Mouse (Mus musculus): Measurements from ENCODE around the gene Syngr3. TPM values are rescaled to one million over a fixed set of nuclear protein-coding genes. Genes with fewer than 3 reads are reported as not detected.

The Syngr3 gene
- polyA plus RNA-seq, 1 experiment from 2014 or later = 14.0 TPM

DNA sequence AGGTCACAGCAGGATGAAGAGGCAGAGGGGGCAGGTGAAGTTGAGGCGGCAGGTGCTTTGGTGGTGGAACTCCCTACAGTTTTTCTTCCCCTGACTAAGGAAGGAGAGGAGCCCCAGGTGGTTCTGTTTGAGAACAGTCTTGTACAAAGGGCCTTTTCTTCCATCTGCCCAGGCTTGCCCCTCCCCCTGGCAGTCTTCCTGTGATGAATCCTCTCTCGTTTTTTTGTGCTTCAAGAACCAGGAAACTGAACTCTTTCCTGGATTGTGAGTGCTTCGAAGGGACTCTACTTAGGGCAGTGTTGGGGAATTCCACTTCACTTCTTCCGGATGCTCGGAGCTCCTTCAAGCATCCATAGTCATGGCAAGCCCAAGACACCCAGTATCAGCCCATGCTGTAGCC lies 8.2 kb upstream of the Syngr3 start:
- H3K4me2 ChIP-seq (ENCODE audit: low read depth, low read length, severe bottlenecking) = no peak overlapping the region
- ATAC-seq (replicated peaks; ENCODE audit: low FRiP score) = no peak
- H3K27me3 ChIP-seq (ENCODE audit: control insufficient read depth, insufficient read depth, low read length) = no peaks in the 10 kb centered on the region
- H3K4me3 ChIP-seq (ENCODE audit: low read depth, low read length) = no peak overlapping the region
- peaks cover 9% of the 10 kb centered on the region; the same call in 1 of the 2 replicates for H3K36me3 ChIP-seq (ENCODE audit: control insufficient read depth, insufficient read depth, low read length)
- no peaks in the 10 kb centered on the region for H3K9me3 ChIP-seq (ENCODE audit: control insufficient read depth, low read length)
- H3K4me1 ChIP-seq (replicated peaks; ENCODE audit: control insufficient read depth, insufficient read depth, low read length) = peaks cover 10% of the 10 kb centered on the region
- DNase-seq (ENCODE audit: low spot score) = peak; percentile 41
- no peak overlapping the region for H3K9ac ChIP-seq (ENCODE audit: low read length)
- H3K27ac ChIP-seq (ENCODE audit: low read depth, low read length) = no peak overlapping the region
- WGBS = 15% methylated on average over 5 of the region's 5 CpGs

DNA sequence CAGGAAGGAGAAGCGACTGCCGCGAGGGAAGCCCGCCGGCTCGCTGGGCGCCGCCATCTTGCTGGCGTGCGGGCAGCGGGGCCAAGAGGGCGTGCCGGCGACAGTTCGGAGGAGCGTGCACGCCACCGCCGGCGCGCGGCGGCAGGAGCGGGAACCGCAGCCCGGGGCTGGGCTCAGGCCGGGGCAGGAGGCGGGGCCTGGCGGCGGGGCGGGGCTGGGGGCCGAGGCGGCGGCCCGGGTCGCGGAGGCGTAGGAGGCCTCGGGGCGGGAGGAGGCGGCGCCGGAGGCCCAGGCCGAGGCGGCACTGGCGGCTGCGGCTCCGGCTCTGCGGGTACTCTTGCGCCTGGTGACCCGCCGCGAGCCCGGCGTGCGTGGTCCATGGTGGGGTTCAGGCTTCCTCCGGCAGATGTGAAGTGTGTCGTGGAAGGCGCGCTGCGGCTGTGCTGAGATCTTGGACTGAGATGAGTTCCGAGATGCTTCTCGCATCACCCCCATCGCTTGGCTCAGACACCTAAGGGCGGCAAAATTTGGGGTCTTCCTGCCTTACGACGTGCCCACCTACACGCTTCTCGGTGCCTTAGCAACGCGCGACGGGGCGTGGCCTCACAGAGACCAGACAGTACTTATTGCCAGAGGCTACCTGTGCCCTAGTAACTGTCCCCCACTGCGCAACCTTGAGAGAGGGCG lies 6.4 kb upstream of the Syngr3 start, which contains the start of the genes Gfer and Noxo1:
Gene Gfer, minus strand, starts transcription at position 146 of the 687 bp plus-strand sequence.
Gene Noxo1, plus strand, starts transcription at position 224 of the 687 bp plus-strand sequence.
- Histone ChIP-seq H3K4me3 (ENCODE audit: low read depth, low read length) (peak within 1 kb of the TSS; percentile 80), H3K9me3 (ENCODE audit: control insufficient read depth, low read length) (no peaks in the 10 kb centered on the region), H3K4me1 (replicated peaks; ENCODE audit: control insufficient read depth, insufficient read depth, low read length) (peaks cover 10% of the 10 kb centered on the region), H3K27me3 (ENCODE audit: control insufficient read depth, insufficient read depth, low read length) (0 out of 2 replicates have a peak, but pooled peaks cover under 1% of the 10 kb centered on the region), H3K27ac (ENCODE audit: low read depth, low read length) (peak within 1 kb of the TSS; percentile 71), H3K9ac (ENCODE audit: low read length) (peak within 1 kb of the TSS; percentile 94), H3K4me2 (ENCODE audit: low read depth, low read length, severe bottlenecking) (peak within 1 kb of the TSS; percentile 70), H3K36me3 (ENCODE audit: control insufficient read depth, insufficient read depth, low read length) (peaks cover 6% of the 10 kb centered on the region; the same call in 1 of the 2 replicates)
- peak; percentile 95 for DNase-seq (ENCODE audit: low spot score)
- under 1% methylated on average over 75 of the region's 76 CpGs for WGBS
- peak; percentile 95 for ATAC-seq (replicated peaks; ENCODE audit: low FRiP score)

DNA sequence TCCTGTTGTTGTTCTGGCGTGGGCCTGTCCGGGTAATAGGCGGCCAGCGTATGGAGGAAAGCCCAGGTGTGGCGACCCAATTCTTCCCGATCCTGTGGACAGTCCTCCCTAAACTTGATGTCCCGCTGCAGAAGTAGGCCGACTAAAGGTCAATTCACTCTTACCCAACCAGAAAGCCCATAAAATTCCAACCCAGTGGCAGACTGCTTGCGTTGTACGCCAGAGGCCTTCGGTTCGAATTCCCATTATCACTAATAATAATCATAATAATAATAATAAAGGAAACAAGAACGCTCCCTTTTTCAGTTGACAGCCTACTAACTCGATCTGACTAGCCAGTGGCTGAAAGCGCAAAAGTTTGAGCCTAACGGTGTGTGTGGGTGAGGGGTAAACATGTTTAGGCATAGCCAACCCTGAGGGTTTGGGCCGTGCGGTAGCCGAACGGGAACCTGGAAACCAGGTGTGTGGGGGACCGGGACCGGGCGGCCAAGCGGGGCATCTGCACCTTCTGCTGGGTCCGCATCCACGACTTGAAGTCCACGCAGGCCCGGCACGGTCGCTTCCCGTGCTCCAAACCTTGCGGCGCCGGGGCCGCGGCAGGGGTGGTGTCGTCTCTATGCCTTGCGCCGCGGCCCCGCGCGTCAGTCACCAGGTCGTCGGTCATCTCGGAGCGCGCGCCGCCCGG lies 5.7 kb upstream of the Syngr3 start:
- peak overlapping the region; percentile 80 for H3K4me3 ChIP-seq (ENCODE audit: low read depth, low read length)
- ATAC-seq (replicated peaks; ENCODE audit: low FRiP score) = peak; percentile 57
- H3K27ac ChIP-seq (ENCODE audit: low read depth, low read length) = peak overlapping the region; percentile 71
- H3K9ac ChIP-seq (ENCODE audit: low read length) = peak overlapping the region; percentile 94
- H3K4me2 ChIP-seq (ENCODE audit: low read depth, low read length, severe bottlenecking) = peak overlapping the region; percentile 70
- H3K36me3 ChIP-seq (ENCODE audit: control insufficient read depth, insufficient read depth, low read length) = peaks cover 3% of the 10 kb centered on the region; the same call in 1 of the 2 replicates
- no peak for DNase-seq (ENCODE audit: low spot score)
- peaks cover 6% of the 10 kb centered on the region; the same call in 1 of the 2 replicates for H3K27me3 ChIP-seq (ENCODE audit: control insufficient read depth, insufficient read depth, low read length)
- WGBS = 6% methylated on average over 51 of the region's 51 CpGs
- no peaks in the 10 kb centered on the region for H3K9me3 ChIP-seq (ENCODE audit: control insufficient read depth, low read length)
- H3K4me1 ChIP-seq (replicated peaks; ENCODE audit: control insufficient read depth, insufficient read depth, low read length) = peaks cover 10% of the 10 kb centered on the region

DNA sequence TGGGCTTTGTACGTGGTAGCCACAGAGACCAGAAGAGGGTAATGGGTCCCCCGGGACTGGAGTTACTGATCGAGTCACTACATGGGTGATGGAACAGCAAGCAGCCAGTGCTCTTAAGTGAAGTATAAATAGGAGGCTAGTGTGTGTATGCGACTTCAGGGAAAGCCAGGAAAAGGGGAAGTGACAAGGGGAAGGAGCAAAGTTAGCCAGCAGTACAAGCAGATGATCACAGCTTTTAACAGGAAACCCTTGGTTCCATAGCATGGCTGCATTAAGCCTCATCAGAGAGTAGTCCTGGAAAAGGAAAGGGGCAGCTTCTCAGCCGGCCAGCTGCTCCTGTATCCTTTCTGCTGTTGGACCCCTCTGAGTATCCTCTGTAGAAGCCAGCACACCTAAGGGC lies 2.6 kb upstream of the Syngr3 start:
- Histone ChIP-seq H3K9ac (ENCODE audit: low read length) (no peak overlapping the region), H3K4me2 (ENCODE audit: low read depth, low read length, severe bottlenecking) (no peak overlapping the region), H3K4me3 (ENCODE audit: low read depth, low read length) (no peak overlapping the region), H3K27me3 (ENCODE audit: control insufficient read depth, insufficient read depth, low read length) (peaks cover 28% of the 10 kb centered on the region), H3K9me3 (ENCODE audit: control insufficient read depth, low read length) (no peaks in the 10 kb centered on the region), H3K27ac (ENCODE audit: low read depth, low read length) (no peak overlapping the region), H3K4me1 (replicated peaks; ENCODE audit: control insufficient read depth, insufficient read depth, low read length) (peaks cover 12% of the 10 kb centered on the region; the same call in 1 of the 2 replicates), H3K36me3 (ENCODE audit: control insufficient read depth, insufficient read depth, low read length) (no peaks in the 10 kb centered on the region)
- 93% methylated on average over 5 of the region's 5 CpGs for WGBS
- ATAC-seq (replicated peaks; ENCODE audit: low FRiP score) (no peak), DNase-seq (ENCODE audit: low spot score) (peak; percentile 24)

DNA sequence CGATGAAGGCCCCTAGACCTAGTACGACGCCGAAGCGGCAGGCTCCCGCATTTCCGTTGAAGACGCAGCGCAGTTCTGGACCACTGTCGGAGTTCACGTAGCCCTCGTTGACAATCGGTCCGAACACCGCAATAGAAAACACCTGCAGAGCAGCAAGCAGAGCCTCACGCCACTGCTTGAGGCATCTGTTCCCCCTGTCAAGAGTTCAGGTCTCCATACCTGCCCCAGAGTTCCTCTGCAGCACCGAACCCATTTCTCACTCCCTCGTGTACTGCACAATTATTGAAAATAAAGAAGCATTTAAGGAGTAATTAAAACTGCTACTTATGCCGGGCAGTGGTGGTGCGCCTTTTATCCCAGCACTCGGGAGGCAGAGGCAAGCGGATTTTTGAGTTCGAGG lies 2.2 kb downstream of the Syngr3 start:
- Histone ChIP-seq H3K9ac (ENCODE audit: low read length) (peak overlapping the region; percentile 43; the same call in 1 of the 2 replicates), H3K27ac (ENCODE audit: low read depth, low read length) (no peak overlapping the region), H3K4me1 (replicated peaks; ENCODE audit: control insufficient read depth, insufficient read depth, low read length) (0 out of 2 replicates have a peak, but pooled peaks cover 7% of the 10 kb centered on the region), H3K27me3 (ENCODE audit: control insufficient read depth, insufficient read depth, low read length) (peaks cover 32% of the 10 kb centered on the region), H3K9me3 (ENCODE audit: control insufficient read depth, low read length) (no peaks in the 10 kb centered on the region), H3K36me3 (ENCODE audit: control insufficient read depth, insufficient read depth, low read length) (no peaks in the 10 kb centered on the region), H3K4me3 (ENCODE audit: low read depth, low read length) (peak overlapping the region; percentile 22; the same call in 1 of the 2 replicates), H3K4me2 (ENCODE audit: low read depth, low read length, severe bottlenecking) (peak overlapping the region; percentile 44)
- DNase-seq (ENCODE audit: low spot score) (no peak), ATAC-seq (replicated peaks; ENCODE audit: low FRiP score) (no peak)
- 21% methylated on average over 23 of the region's 23 CpGs for WGBS

DNA sequence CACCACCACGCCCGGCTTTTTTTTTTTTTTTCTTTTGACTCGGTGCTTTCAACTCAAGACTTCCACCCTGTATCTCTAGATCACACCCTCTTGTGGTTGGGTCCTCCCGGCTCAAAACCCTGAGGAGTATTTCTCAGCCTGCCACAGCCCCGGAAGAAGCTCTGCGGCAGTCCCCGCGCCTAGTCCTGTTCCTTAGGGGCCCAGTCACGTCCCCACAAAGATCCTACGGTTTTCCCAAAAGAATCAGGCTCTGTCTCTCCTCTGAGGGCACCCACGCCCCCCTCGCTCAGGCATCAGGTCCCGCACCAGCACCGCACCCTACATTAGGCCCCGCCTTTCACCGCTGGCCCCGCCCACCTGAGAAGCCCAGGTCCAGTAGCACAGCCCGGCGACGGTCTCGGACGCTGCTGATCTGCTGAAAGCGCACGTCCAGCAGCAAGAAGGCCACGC lies 2.6 kb downstream of the Syngr3 start:
- Histone ChIP-seq H3K27ac (ENCODE audit: low read depth, low read length) (no peak overlapping the region), H3K4me1 (replicated peaks; ENCODE audit: control insufficient read depth, insufficient read depth, low read length) (0 out of 2 replicates have a peak, but pooled peaks cover 7% of the 10 kb centered on the region), H3K27me3 (ENCODE audit: control insufficient read depth, insufficient read depth, low read length) (peaks cover 32% of the 10 kb centered on the region), H3K4me3 (ENCODE audit: low read depth, low read length) (peak overlapping the region; percentile 22; the same call in 1 of the 2 replicates), H3K36me3 (ENCODE audit: control insufficient read depth, insufficient read depth, low read length) (no peaks in the 10 kb centered on the region), H3K9me3 (ENCODE audit: control insufficient read depth, low read length) (no peaks in the 10 kb centered on the region), H3K9ac (ENCODE audit: low read length) (peak overlapping the region; percentile 43; the same call in 1 of the 2 replicates), H3K4me2 (ENCODE audit: low read depth, low read length, severe bottlenecking) (peak overlapping the region; percentile 44)
- peak; percentile 59 for ATAC-seq (replicated peaks; ENCODE audit: low FRiP score)
- DNase-seq (ENCODE audit: low spot score) = peak; percentile 74
- WGBS = 1% methylated on average over 24 of the region's 25 CpGs

DNA sequence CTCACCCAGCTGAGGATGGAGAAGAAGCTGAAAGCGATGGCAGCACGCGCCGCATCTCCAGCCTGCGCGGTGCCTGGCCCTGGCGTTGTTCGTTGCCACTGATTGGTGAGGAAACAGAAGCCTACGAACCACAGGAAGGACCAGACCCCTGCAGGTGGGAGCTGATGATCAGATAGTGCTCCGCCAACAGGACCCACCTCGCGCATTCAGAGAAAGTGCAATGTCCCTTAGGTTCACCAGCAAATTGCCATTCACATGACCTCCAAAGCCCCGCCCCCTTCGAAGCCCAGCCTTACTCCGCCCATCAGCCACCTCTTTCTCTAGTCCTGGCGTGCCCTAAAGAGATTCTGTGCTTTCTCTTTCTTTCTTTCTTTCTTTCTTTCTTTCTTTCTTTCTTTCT lies 3.2 kb downstream of the Syngr3 start:
- Histone ChIP-seq H3K4me2 (ENCODE audit: low read depth, low read length, severe bottlenecking) (peak overlapping the region; percentile 32), H3K27ac (ENCODE audit: low read depth, low read length) (no peak overlapping the region)
- no peak for DNase-seq (ENCODE audit: low spot score)

DNA sequence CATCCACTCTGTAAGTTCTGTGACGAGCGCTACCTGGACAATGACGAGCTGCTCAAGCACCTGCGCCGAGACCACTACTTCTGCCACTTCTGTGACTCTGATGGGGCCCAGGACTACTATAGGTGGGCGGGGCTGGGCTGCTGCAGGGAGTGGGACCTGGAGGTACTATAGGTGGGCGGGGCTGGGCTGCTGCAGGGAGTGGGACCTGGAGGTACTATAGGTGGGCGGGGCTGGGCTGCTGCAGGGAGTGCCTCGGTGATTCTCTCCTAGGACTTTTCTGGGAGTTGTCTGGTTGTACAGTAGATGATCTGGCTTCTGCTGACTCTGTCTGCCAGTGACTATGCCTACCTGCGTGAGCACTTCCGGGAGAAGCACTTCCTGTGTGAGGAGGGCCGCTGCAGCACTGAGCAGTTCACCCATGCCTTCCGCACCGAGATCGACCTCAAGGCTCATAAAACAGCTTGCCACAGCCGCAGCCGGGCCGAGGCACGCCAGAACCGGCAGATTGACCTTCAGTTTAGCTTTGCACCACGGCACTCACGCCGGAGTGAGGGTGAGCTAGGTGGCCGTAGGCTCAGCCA lies 12.2 kb downstream of the Syngr3 start:
- no peak overlapping the region for H3K4me2 ChIP-seq (ENCODE audit: low read depth, low read length, severe bottlenecking)
- ATAC-seq (replicated peaks; ENCODE audit: low FRiP score) (no peak), DNase-seq (ENCODE audit: low spot score) (no peak)
- no peaks in the 10 kb centered on the region for H3K27me3 ChIP-seq (ENCODE audit: control insufficient read depth, insufficient read depth, low read length)
- no peak overlapping the region for H3K9ac ChIP-seq (ENCODE audit: low read length)
- 93% methylated on average over 24 of the region's 24 CpGs for WGBS
- no peaks in the 10 kb centered on the region for H3K4me1 ChIP-seq (replicated peaks; ENCODE audit: control insufficient read depth, insufficient read depth, low read length)
- no peaks in the 10 kb centered on the region for H3K9me3 ChIP-seq (ENCODE audit: control insufficient read depth, low read length)
- no peak overlapping the region for H3K4me3 ChIP-seq (ENCODE audit: low read depth, low read length)
- H3K36me3 ChIP-seq (ENCODE audit: control insufficient read depth, insufficient read depth, low read length) = peaks cover 13% of the 10 kb centered on the region; the same call in 1 of the 2 replicates
- H3K27ac ChIP-seq (ENCODE audit: low read depth, low read length) = no peak overlapping the region

More for the DNA sequence above, 3.2 kb downstream of the Syngr3 start:
- Histone ChIP-seq H3K9ac (ENCODE audit: low read length) (no peak overlapping the region), H3K27me3 (ENCODE audit: control insufficient read depth, insufficient read depth, low read length) (peaks cover 32% of the 10 kb centered on the region), H3K9me3 (ENCODE audit: control insufficient read depth, low read length) (no peaks in the 10 kb centered on the region), H3K4me3 (ENCODE audit: low read depth, low read length) (no peak overlapping the region), H3K4me1 (replicated peaks; ENCODE audit: control insufficient read depth, insufficient read depth, low read length) (0 out of 2 replicates have a peak, but pooled peaks cover 7% of the 10 kb centered on the region), H3K36me3 (ENCODE audit: control insufficient read depth, insufficient read depth, low read length) (no peaks in the 10 kb centered on the region)
- ATAC-seq (replicated peaks; ENCODE audit: low FRiP score) = no peak
- WGBS = 20% methylated on average over 16 of the region's 16 CpGs
